ENCODE assay signal across 8 mouse cellular contexts in the genomic region with DNA sequence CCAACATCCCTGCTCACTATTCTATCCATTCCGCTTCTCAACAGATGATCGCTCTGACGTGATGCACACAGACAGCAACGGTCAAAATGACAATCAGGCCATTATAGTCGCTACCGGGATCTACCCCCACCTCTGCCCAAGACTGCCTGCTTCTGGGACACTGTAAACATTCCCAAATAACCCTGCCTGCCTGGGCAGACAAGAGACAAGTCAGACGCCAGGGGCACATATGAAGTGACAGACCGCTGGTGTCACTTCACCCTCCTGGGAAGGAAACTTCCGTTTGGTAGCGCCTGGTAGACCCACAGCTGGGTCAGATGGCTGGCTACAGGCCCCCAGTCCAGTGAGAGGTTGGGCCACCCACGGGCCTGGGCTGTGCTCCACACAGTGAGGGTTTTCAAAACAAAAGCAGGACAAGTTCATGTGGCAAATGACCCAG. TPM values are rescaled to one million over a fixed set of nuclear protein-coding genes. Genes with fewer than 3 reads are reported as not detected.
DNase-seq lines count a peak whose midpoint lies in the region; ATAC-seq and TF ChIP-seq lines count a peak whose summit lies in the region.

No protein-coding gene starts in this region.

- no peak for TF ChIP-seq CTCF in thymus, adult 2 months (IDR thresholded peaks at IDR 0.05; ENCODE audit: borderline replicate concordance, control insufficient read depth, extremely low read depth, insufficient read depth, low read length, poor library complexity)
- TF ChIP-seq CTCF in liver, postnatal 0 days (IDR thresholded peaks at IDR 0.05; ENCODE audit: low read depth), result no peak

- WGBS in thymus, adult 2 months, result 16% methylated on average over 11 of the region's 11 CpGs
- WGBS in hindbrain, embryonic 11.5 days, result 26% methylated on average over 11 of the region's 11 CpGs
- 35% methylated on average over 11 of the region's 11 CpGs for WGBS in liver, postnatal 0 days (ENCODE audit: insufficient replicate concordance)
- WGBS in stomach, embryonic 15.5 days, result 42% methylated on average over 11 of the region's 11 CpGs

- no peaks in the 10 kb centered on the region for H3K36me3 ChIP-seq in thymus, adult 2 months (ENCODE audit: control insufficient read depth, insufficient read depth, low read length)
- no peaks in the 10 kb centered on the region for H3K36me3 ChIP-seq in hindbrain, embryonic 11.5 days (ENCODE audit: control insufficient read depth, insufficient read depth, low read length)
- no peaks in the 10 kb centered on the region for H3K36me3 ChIP-seq in liver, postnatal 0 days (replicated peaks; ENCODE audit: insufficient read depth, low read length)
- H3K36me3 ChIP-seq in stomach, embryonic 15.5 days, result no peaks in the 10 kb centered on the region

- peaks cover 39% of the 10 kb centered on the region for H3K4me1 ChIP-seq in thymus, adult 2 months (replicated peaks; ENCODE audit: control insufficient read depth, insufficient read depth, low read length)
- peaks cover 8% of the 10 kb centered on the region for H3K4me1 ChIP-seq in hindbrain, embryonic 11.5 days (replicated peaks; ENCODE audit: control insufficient read depth, insufficient read depth, low read length)
- H3K4me1 ChIP-seq in liver, postnatal 0 days (ENCODE audit: insufficient read depth), result peaks cover 18% of the 10 kb centered on the region
- H3K4me1 ChIP-seq in stomach, embryonic 15.5 days, result peaks cover 3% of the 10 kb centered on the region; the same call in 1 of the 2 replicates

- H3K27ac ChIP-seq in thymus, adult 2 months (ENCODE audit: control insufficient read depth, insufficient read depth, low read length), result peak overlapping the region; percentile 70
- H3K27ac ChIP-seq in hindbrain, embryonic 11.5 days (ENCODE audit: low read depth, low read length), result no peak overlapping the region
- H3K27ac ChIP-seq in liver, postnatal 0 days (ENCODE audit: low read depth), result peak overlapping the region; percentile 49
- no peak overlapping the region for H3K27ac ChIP-seq in stomach, embryonic 15.5 days

- H3K4me2 ChIP-seq in hindbrain, embryonic 11.5 days (replicated peaks; ENCODE audit: low read depth, low read length), result peak overlapping the region; percentile 97
- H3K4me2 ChIP-seq in liver, postnatal 0 days (ENCODE audit: low read depth, low read length), result peak overlapping the region; percentile 97
- peak overlapping the region; percentile 95 for H3K4me2 ChIP-seq in stomach, embryonic 15.5 days

- no peak for TF ChIP-seq POLR2A in thymus, adult 2 months (IDR thresholded peaks at IDR 0.05; ENCODE audit: control insufficient read depth, extremely low read depth, insufficient read depth, low read length, poor library complexity)

- H3K4me3 ChIP-seq in thymus, adult 2 months (ENCODE audit: control insufficient read depth, insufficient read depth, low read length), result peak overlapping the region; percentile 76
- H3K4me3 ChIP-seq in hindbrain, embryonic 11.5 days (ENCODE audit: low read depth, low read length), result peak overlapping the region; percentile 69
- peak overlapping the region; percentile 73 for H3K4me3 ChIP-seq in liver, postnatal 0 days (ENCODE audit: low read depth, low read length)
- H3K4me3 ChIP-seq in stomach, embryonic 15.5 days (replicated peaks), result peak overlapping the region; percentile 69

- no peak for DNase-seq in frontal cortex, postnatal 14 days (ENCODE audit: low spot score in 2 of 2)
- DNase-seq in thymus, adult 2 months, result no peak
- DNase-seq in thymus, postnatal 25 days, result no peak
- no peak for DNase-seq in hindbrain, embryonic 11.5 days (ENCODE audit: low spot score)
- no peak for DNase-seq in liver, postnatal 0 days
- DNase-seq in embryo, embryonic 9.5 days (ENCODE audit: extremely low spot score), result no peak

- no peak overlapping the region; the same call in 1 of the 2 replicates for H3K9ac ChIP-seq in hindbrain, embryonic 11.5 days (ENCODE audit: low read depth, low read length)
- peak overlapping the region; percentile 84 for H3K9ac ChIP-seq in liver, postnatal 0 days (replicated peaks)
- no peak overlapping the region; the same call in 1 of the 2 replicates for H3K9ac ChIP-seq in stomach, embryonic 15.5 days

- ATAC-seq in frontal cortex, adult (ENCODE audit: low TSS enrichment), result peak; percentile 11
- ATAC-seq in hindbrain, embryonic 11.5 days (ENCODE audit: low FRiP score), result no peak
- ATAC-seq in liver, postnatal 0 days, result peak; percentile 12; the same call in 1 of the 2 replicates
- ATAC-seq in stomach, embryonic 15.5 days (ENCODE audit: insufficient read depth, low FRiP score, low read depth), result no peak

- no peaks in the 10 kb centered on the region for H3K9me3 ChIP-seq in hindbrain, embryonic 11.5 days (ENCODE audit: control insufficient read depth, low read length)
- no peaks in the 10 kb centered on the region for H3K9me3 ChIP-seq in liver, postnatal 0 days (ENCODE audit: low read length)
- no peaks in the 10 kb centered on the region for H3K9me3 ChIP-seq in stomach, embryonic 15.5 days

- TF ChIP-seq EP300 in liver, postnatal 0 days (IDR thresholded peaks at IDR 0.05; ENCODE audit: low read depth), result no peak

- H3K27me3 ChIP-seq in thymus, adult 2 months (ENCODE audit: control insufficient read depth, insufficient read depth, low read length), result no peaks in the 10 kb centered on the region
- H3K27me3 ChIP-seq in hindbrain, embryonic 11.5 days (ENCODE audit: control insufficient read depth, insufficient read depth, low read length), result peaks cover 11% of the 10 kb centered on the region
- H3K27me3 ChIP-seq in liver, postnatal 0 days (ENCODE audit: insufficient read depth, low read length), result 0 out of 2 replicates have a peak, but pooled peaks cover 2% of the 10 kb centered on the region
- 0 out of 2 replicates have a peak, but pooled peaks cover 9% of the 10 kb centered on the region for H3K27me3 ChIP-seq in stomach, embryonic 15.5 days (replicated peaks)

RNA-seq across cellular contexts. Expression of gene Sema4d, which starts 1.4 kb away (rescaled TPM):
- 156 and 182 TPM in 2 replicates for polyA plus RNA-seq in thymus, adult 2 months (2012; rRNA removed)
- polyA plus RNA-seq in hindbrain, embryonic 11.5 days (2014; fragmentation: Nextera tagmentation; extraction: Ambion mirVana), result 3.9 and 5.2 TPM in 2 replicates
- polyA plus RNA-seq in liver, postnatal 0 days (2015; fragmentation: Nextera tagmentation; extraction: Ambion mirVana), result 2.9 and 3.9 TPM in 2 replicates
- polyA plus RNA-seq in stomach, embryonic 15.5 days (2015; fragmentation: Nextera tagmentation; extraction: Ambion mirVana), result 8.4 and 10.2 TPM in 2 replicates

RNA-seq across cellular contexts. Expression of gene Gadd45g, which starts 54.3 kb away (rescaled TPM):
- polyA plus RNA-seq in thymus, adult 2 months (2012; rRNA removed), result 15.0 and 16.2 TPM in 2 replicates
- polyA plus RNA-seq in hindbrain, embryonic 11.5 days (2014; fragmentation: Nextera tagmentation; extraction: Ambion mirVana), result 174 and 179 TPM in 2 replicates
- 16.3 and 20.6 TPM in 2 replicates for polyA plus RNA-seq in liver, postnatal 0 days (2015; fragmentation: Nextera tagmentation; extraction: Ambion mirVana)
- polyA plus RNA-seq in stomach, embryonic 15.5 days (2015; fragmentation: Nextera tagmentation; extraction: Ambion mirVana), result 36.2 and 39.0 TPM in 2 replicates

Comparison
In these comparisons a context has a peak if more than half of its experiments do, and no peak if none do; other contexts are left out.
1. ATAC-seq: peak in frontal cortex, adult (single experiment) and liver, postnatal 0 days (single experiment); none in hindbrain, embryonic 11.5 days (single experiment) and stomach, embryonic 15.5 days (single experiment).
2. H3K27ac ChIP-seq: peak in thymus, adult 2 months (single experiment) and liver, postnatal 0 days (single experiment); none in hindbrain, embryonic 11.5 days (single experiment) and stomach, embryonic 15.5 days (single experiment).
3. RNA of gene Sema4d, which starts 1.4 kb away (polyA plus RNA-seq): 156 to 182 TPM in thymus, adult 2 months; 8.4 to 10.2 TPM in stomach, embryonic 15.5 days, 2.9 to 3.9 TPM in liver, postnatal 0 days and 3.9 to 5.2 TPM in hindbrain, embryonic 11.5 days; every median in the first group is over 10 times any median in the second.
4. Peak in every context shown above with its lines, with median percentiles within 50 percentile points of each other: H3K4me3 ChIP-seq and H3K4me2 ChIP-seq.